Mouse (Mus musculus) limb, embryonic 12.5 days (tissue): ENCODE measurements around the gene Ruvbl2. TPM values are rescaled to one million over a fixed set of nuclear protein-coding genes. Genes with fewer than 3 reads are reported as not detected.
"Not testable (repeated sequence)": the region's sequence is repeated elsewhere in the genome, so short reads cannot be mapped to it uniquely, and the experiment has no call there.

Source experiments
- ATAC-seq: fragments of 200-750 bp; cut with Nextera tagmentation; 2 replicates; pipeline ENCODE4 v1.8.0; 2017; ENCODE audit warnings: low read depth, moderate TSS enrichment; ENCODE audit not compliant: insufficient number of reproducible peaks, insufficient read depth, low FRiP score, low TSS enrichment
- H3K27ac ChIP-seq: fragments of 300-500 bp; sonication (generic); 2 replicates; pipeline ENCODE4 v1.5.1; 2016; ENCODE audit warnings: mild to moderate bottlenecking, moderate library complexity
- H3K27me3 ChIP-seq: fragments of 300-500 bp; sonication (generic); 2 replicates; pipeline ENCODE4 v1.6.1; 2016; ENCODE audit warnings: mild to moderate bottlenecking, moderate library complexity
- H3K36me3 ChIP-seq: fragments of 300-500 bp; sonication (generic); 2 replicates; pipeline ENCODE4 v1.6.1; 2016; ENCODE audit warnings: mild to moderate bottlenecking, moderate library complexity
- H3K4me1 ChIP-seq: fragments of 300-500 bp; sonication (generic); replicated peaks from 2 replicates; pipeline ENCODE4 v1.6.1; 2016
- H3K4me2 ChIP-seq: fragments of 300-500 bp; sonication (generic); 2 replicates; pipeline ENCODE4 v1.6.1; 2016; ENCODE audit warnings: mild to moderate bottlenecking, moderate library complexity
- H3K4me3 ChIP-seq: fragments of 300-500 bp; sonication (generic); replicated peaks from 2 replicates; pipeline ENCODE4 v1.5.1; 2016; ENCODE audit warnings: mild to moderate bottlenecking
- H3K9ac ChIP-seq: fragments of 300-500 bp; sonication (generic); replicated peaks from 2 replicates; pipeline ENCODE4 v1.6.1; 2016; ENCODE audit warnings: mild to moderate bottlenecking, moderate library complexity
- H3K9me3 ChIP-seq: fragments of 300-500 bp; sonication (generic); 2 replicates; pipeline ENCODE4 v1.6.1; 2016; ENCODE audit warnings: mild to moderate bottlenecking, moderate library complexity
- WGBS: fragments of 180-500 bp; shearing (Covaris S2); methylation state at CpG from one replicate; pipeline ENCODE4 v1.1.7; 2016; 5-methylcytosine and 5-hydroxymethylcytosine counted together
- microRNA-seq: library from miRNA; unstranded; fragments of <30 nt; microRNA quantifications from one replicate; pipeline ENCODE4, GENCODE M21; 2017
- polyA plus RNA-seq: library from polyadenylated mRNA; unstranded; fragments of >200 nt; fragmentation: Nextera tagmentation; extraction: Ambion mirVana; gene quantifications from 2 replicates; pipeline ENCODE4 v1.2.1, GENCODE M21; 2016

The Ruvbl2 gene
- polyA plus RNA-seq, 1 experiment from 2014 or later = 156 TPM

DNA sequence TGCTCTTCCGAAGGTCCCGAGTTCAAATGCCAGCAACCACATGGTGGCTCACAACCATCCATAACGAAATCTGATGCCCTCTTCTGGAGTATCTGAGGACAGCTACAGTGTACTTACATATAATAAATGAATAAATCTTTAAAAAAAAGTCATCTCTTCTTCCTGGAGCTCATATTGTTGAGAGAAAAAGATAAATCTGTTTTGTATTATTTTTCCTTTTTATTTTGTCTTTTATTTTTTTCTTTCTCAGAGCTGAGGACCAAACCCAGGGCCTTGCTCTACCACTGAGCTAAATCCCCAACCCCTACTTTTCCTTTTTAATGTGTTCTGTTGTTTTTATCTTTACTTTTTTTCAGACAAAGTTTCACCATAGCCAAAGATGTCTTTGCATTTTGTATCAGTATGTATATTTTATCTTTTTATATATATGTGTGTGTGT lies 41.5 kb downstream of the Ruvbl2 start:
- Histone ChIP-seq H3K27ac (peak overlapping the region; percentile 81), H3K4me1 (peaks cover 16% of the 10 kb centered on the region), H3K4me2 (peak overlapping the region; percentile 57), H3K36me3 (peaks cover 26% of the 10 kb centered on the region), H3K4me3 (peak overlapping the region; percentile 86)
- not testable (repeated sequence) for ATAC-seq, H3K9me3 ChIP-seq, H3K27me3 ChIP-seq, H3K9ac ChIP-seq
- 8% methylated on average over 3 of the region's 3 CpGs for WGBS

DNA sequence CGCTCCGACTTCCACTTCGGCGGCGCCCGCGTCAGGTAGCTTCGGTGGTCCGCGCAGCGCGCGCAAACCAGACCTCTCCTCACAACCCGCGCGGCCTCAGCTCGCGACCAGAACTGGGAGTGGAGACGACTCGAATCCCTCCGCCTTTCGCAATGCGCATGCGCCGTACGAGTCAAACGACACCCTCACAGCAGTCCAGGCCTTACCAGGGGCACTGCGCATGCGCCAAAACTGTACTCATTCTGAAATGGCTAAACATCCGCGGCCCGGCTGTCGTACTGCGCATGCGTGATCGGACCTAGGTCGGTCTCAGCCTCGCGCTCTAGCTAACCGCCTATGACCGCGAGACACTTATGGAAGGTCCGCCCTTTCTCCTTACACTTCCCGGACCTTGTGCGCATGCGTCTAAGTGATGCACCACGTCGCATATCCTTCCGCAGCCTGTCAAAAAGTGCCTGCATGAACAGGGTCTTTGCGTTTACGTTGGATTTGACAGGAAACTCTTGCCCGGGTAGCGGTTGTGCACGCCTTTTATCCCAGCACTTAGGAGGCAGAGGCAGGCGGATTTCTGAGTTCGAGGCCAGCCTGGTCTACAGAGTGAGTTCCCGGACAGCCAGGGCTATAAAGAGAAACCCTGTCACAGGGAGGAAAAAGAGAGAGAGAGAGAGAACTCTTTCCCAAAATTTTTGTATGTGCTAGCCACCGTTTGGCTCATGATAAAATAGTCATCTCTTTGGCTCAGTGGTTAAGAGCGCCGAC lies 42.1 kb downstream of the Ruvbl2 start, which contains the start of gene Snrnp70:
Snrnp70 (minus strand) TSS at position 165 of the 759 bp plus-strand sequence.
- H3K4me1 ChIP-seq = peaks cover 16% of the 10 kb centered on the region
- H3K9me3 ChIP-seq = no peaks in the 10 kb centered on the region
- H3K9ac ChIP-seq = peak within 1 kb of the TSS; percentile 96
- H3K27me3 ChIP-seq = no peaks in the 10 kb centered on the region
- H3K27ac ChIP-seq = peak within 1 kb of the TSS; percentile 100
- peaks cover 31% of the 10 kb centered on the region for H3K36me3 ChIP-seq
- peak within 1 kb of the TSS; percentile 98 for H3K4me2 ChIP-seq
- peak within 1 kb of the TSS; percentile 86 for H3K4me3 ChIP-seq
- ATAC-seq = peak; percentile 96
- under 1% methylated on average over 60 of the region's 60 CpGs for WGBS

DNA sequence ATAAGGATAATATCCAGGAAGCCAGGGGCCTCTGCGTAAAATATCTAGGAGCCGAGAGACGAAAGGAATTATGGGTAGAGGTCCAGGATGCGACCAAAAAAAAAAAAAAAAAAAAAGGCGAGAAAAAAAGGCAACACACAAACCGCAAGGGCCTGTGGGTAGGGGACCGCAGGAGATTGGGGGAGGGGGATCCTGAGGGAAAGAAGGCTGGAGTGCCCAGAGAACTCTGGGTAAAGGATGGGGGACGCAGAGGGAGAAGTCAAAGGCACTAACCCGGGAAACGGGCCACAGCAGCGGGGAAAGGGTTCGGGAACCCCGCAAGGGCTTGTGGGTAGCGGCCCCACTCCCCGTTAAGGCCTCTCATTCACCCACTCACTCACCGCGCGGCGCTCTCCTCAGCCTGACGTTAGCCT lies 42.8 kb downstream of the Ruvbl2 start:
- Histone ChIP-seq H3K9ac (peak overlapping the region; percentile 96), H3K27me3 (no peaks in the 10 kb centered on the region)
- WGBS = under 1% methylated on average over 20 of the region's 20 CpGs

DNA sequence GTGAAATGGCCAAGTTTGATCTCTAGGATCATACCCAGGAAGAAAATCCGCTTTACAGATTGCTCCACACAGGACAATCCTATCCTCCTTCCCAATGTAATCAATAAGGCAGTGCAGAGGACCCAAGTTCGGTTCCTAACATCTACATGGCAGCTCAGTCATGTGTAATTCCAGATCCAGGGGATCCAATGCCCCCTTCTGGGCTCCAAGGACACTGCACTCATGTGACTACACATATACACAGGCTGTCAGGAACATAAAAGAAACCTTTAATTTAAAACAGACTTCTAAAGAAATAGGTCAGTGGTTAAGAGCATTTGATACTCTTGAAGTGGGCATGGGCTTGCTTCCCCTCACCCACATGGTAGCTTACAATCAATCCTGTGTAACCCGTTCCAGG lies 51.8 kb downstream of the Ruvbl2 start:
- Histone ChIP-seq H3K36me3 (peaks cover 99% of the 10 kb centered on the region), H3K27me3 (no peaks in the 10 kb centered on the region), H3K4me1 (no peaks in the 10 kb centered on the region), H3K4me3 (no peak overlapping the region), H3K27ac (no peak overlapping the region), H3K4me2 (no peak overlapping the region), H3K9ac (no peak overlapping the region), H3K9me3 (no peaks in the 10 kb centered on the region)
- 82% methylated on average over 3 of the region's 3 CpGs for WGBS
- ATAC-seq = no peak

More for the DNA sequence above, 42.8 kb downstream of the Ruvbl2 start:
- H3K27ac ChIP-seq = peak overlapping the region; percentile 100
- peak overlapping the region; percentile 86 for H3K4me3 ChIP-seq
- H3K4me2 ChIP-seq = peak overlapping the region; percentile 98
- peaks cover 37% of the 10 kb centered on the region for H3K36me3 ChIP-seq
- peaks cover 16% of the 10 kb centered on the region for H3K4me1 ChIP-seq
- ATAC-seq = peak; percentile 67
- no peaks in the 10 kb centered on the region for H3K9me3 ChIP-seq

DNA sequence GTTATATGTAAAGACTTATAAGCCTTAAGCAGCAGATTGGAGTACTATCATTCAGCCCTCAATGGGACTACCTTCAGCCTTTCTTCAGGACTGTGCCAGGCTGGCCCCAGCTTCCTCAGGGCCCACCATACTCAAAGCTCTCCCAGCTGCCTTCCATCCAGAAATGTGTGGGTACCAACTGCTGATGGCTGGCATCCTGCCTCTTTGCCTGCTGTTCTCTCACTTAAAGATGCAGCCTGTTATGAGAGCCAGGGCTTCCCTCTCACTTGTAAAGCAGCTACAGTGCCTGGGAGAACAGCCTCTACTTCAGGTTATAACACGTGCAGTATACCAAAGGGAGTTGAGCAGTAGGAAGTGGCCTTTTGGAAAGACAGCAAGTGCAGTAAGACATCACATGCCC lies 61.8 kb downstream of the Ruvbl2 start:
- Histone ChIP-seq H3K36me3 (peaks cover 87% of the 10 kb centered on the region), H3K4me3 (no peak overlapping the region)
- WGBS = 79% methylated on average over 1 of the region's 1 CpGs

DNA sequence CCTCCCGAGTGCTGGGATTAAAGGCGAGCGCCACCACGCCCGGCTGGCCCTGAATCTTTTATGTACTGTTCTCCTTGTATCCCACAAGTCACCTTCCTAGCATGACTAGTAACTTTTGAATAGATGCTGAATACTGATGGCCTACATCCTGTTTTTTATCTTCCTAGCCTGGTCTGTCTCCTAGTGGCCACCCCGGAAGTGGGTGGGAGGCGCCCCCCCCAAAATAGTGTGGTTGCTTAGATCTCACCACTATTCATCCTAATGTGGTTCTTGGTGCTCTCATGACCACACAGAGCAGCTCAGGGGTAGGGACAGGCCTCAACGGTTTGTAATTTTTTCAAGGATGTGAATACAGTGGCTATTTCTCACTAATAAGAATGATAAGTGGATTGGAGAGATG lies 63.3 kb downstream of the Ruvbl2 start:
- Histone ChIP-seq H3K36me3 (peaks cover 73% of the 10 kb centered on the region), H3K4me1 (peaks cover 12% of the 10 kb centered on the region), H3K4me2 (no peak overlapping the region), H3K4me3 (no peak overlapping the region), H3K9ac (no peak overlapping the region), H3K9me3 (no peaks in the 10 kb centered on the region), H3K27ac (no peak overlapping the region), H3K27me3 (peaks cover 12% of the 10 kb centered on the region)
- ATAC-seq = no peak
- 95% methylated on average over 8 of the region's 8 CpGs for WGBS

More for the DNA sequence above, 61.8 kb downstream of the Ruvbl2 start:
- ATAC-seq = no peak
- no peaks in the 10 kb centered on the region for H3K27me3 ChIP-seq
- H3K9me3 ChIP-seq = no peaks in the 10 kb centered on the region
- H3K9ac ChIP-seq = no peak overlapping the region
- H3K4me2 ChIP-seq = no peak overlapping the region
- peaks cover under 1% of the 10 kb centered on the region; the same call in 1 of the 2 replicates for H3K4me1 ChIP-seq
- H3K27ac ChIP-seq = no peak overlapping the region

DNA sequence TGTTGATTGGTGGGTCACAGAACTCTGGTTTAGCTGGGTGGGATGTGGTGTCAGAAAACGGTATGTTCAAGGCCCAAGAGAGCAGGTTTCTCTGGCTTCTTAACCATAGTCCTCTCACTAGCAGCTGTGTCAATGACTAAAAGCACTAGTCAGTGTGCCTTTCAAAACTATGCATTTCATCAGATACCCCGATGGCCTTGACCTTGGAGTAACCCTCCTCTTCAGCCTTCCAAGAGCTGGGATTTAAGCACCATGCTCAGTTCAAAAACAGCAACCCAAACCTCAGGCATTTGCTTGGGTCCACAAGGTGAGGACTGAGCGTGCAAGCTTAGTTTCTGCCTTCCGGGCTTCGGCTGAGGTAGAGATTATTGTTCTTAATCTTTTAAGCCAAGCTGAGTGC lies 65.5 kb downstream of the Ruvbl2 start:
- ATAC-seq = no peak
- peaks cover 31% of the 10 kb centered on the region for H3K27me3 ChIP-seq
- H3K4me1 ChIP-seq = peaks cover 18% of the 10 kb centered on the region
- no peaks in the 10 kb centered on the region for H3K9me3 ChIP-seq
- H3K27ac ChIP-seq = no peak overlapping the region
- H3K9ac ChIP-seq = no peak overlapping the region
- WGBS = 84% methylated on average over 5 of the region's 5 CpGs
- no peak overlapping the region for H3K4me2 ChIP-seq
- no peak overlapping the region for H3K4me3 ChIP-seq
- peaks cover 51% of the 10 kb centered on the region for H3K36me3 ChIP-seq

Small RNAs within 50 kb of the gene (microRNA-seq; reads per million reads assigned to microRNA genes)
- not detected for gene Gm22133

Other genes with a start within 250 kb of the Ruvbl2 start
- 1.0 and 1.7 TPM in 2 replicates for gene Ccdc155, start 233.2 kb downstream of the Ruvbl2 start, polyA plus RNA-seq
- gene Dkkl1, start 225.9 kb downstream of the Ruvbl2 start, polyA plus RNA-seq = 0.80 and 1.2 TPM in 2 replicates
- 316 and 326 TPM in 2 replicates for gene Tead2, start 222.3 kb downstream of the Ruvbl2 start, polyA plus RNA-seq
- gene Cd37, start 199.0 kb downstream of the Ruvbl2 start, polyA plus RNA-seq = 1.6 TPM in 2 replicates
- 0.18 and 0.42 TPM in 2 replicates for gene Slc6a16, start 197.0 kb downstream of the Ruvbl2 start, polyA plus RNA-seq
- gene Slc6a21, start 160.6 kb downstream of the Ruvbl2 start, polyA plus RNA-seq = not detected in 2 replicates
- gene Trpm4, start 104.3 kb downstream of the Ruvbl2 start, polyA plus RNA-seq = 14.0 and 16.1 TPM in 2 replicates
- 1.8 and 1.9 TPM in 2 replicates for gene Hrc, start 102.8 kb downstream of the Ruvbl2 start, polyA plus RNA-seq
- 6.4 and 8.4 TPM in 2 replicates for gene Ppfia3, start 71.1 kb downstream of the Ruvbl2 start, polyA plus RNA-seq
- gene Lin7b, start 67.5 kb downstream of the Ruvbl2 start, polyA plus RNA-seq = 1.4 and 1.8 TPM in 2 replicates
- 341 and 347 TPM in 2 replicates for gene Snrnp70, start 42.4 kb downstream of the Ruvbl2 start, polyA plus RNA-seq
- gene Kcna7, start 32.4 kb downstream of the Ruvbl2 start, polyA plus RNA-seq = 0.13 and 0.18 TPM in 2 replicates
- 3.9 and 5.6 TPM in 2 replicates for gene Ntf5, start 24.4 kb downstream of the Ruvbl2 start, polyA plus RNA-seq
- 0.33 TPM in 1 of 2 replicates, not detected in the other for gene Lhb, start 17.3 kb downstream of the Ruvbl2 start, polyA plus RNA-seq
- 45.2 and 46.2 TPM in 2 replicates for gene Gys1, start 3.3 kb downstream of the Ruvbl2 start, polyA plus RNA-seq
- gene Ftl1, start 21.8 kb upstream of the Ruvbl2 start, polyA plus RNA-seq = 4,887 and 4,953 TPM in 2 replicates
- 224 and 230 TPM in 2 replicates for gene Bax, start 28.8 kb upstream of the Ruvbl2 start, polyA plus RNA-seq
- 1.4 TPM in 2 replicates for gene Tulp2, start 43.8 kb upstream of the Ruvbl2 start, polyA plus RNA-seq
- gene Gm45808, start 48.7 kb upstream of the Ruvbl2 start, polyA plus RNA-seq = not detected in 2 replicates
- 3.2 and 3.3 TPM in 2 replicates for gene Dhdh, start 50.7 kb upstream of the Ruvbl2 start, polyA plus RNA-seq
- gene Nucb1, start 72.3 kb upstream of the Ruvbl2 start, polyA plus RNA-seq = 149 and 160 TPM in 2 replicates
- gene Ppp1r15a, start 88.2 kb upstream of the Ruvbl2 start, polyA plus RNA-seq = 26.0 and 27.1 TPM in 2 replicates
- gene Plekha4, start 88.2 kb upstream of the Ruvbl2 start, polyA plus RNA-seq = 1.4 TPM in 2 replicates
- 0.55 and 1.1 TPM in 2 replicates for gene Hsd17b14, start 116.8 kb upstream of the Ruvbl2 start, polyA plus RNA-seq
- gene Bcat2, start 132.1 kb upstream of the Ruvbl2 start, polyA plus RNA-seq = 50.4 and 56.5 TPM in 2 replicates
- not detected in 2 replicates for gene Fgf21, start 177.4 kb upstream of the Ruvbl2 start, polyA plus RNA-seq
- not detected in 2 replicates for gene Fut1, start 179.2 kb upstream of the Ruvbl2 start, polyA plus RNA-seq
- 0.13 and 0.17 TPM in 2 replicates for gene Izumo1, start 183.7 kb upstream of the Ruvbl2 start, polyA plus RNA-seq
- 11.7 and 13.4 TPM in 2 replicates for gene Rasip1, start 189.4 kb upstream of the Ruvbl2 start, polyA plus RNA-seq
- 5.7 and 5.9 TPM in 2 replicates for gene Mamstr, start 201.9 kb upstream of the Ruvbl2 start, polyA plus RNA-seq
- gene Fut2, start 228.3 kb upstream of the Ruvbl2 start, polyA plus RNA-seq = 0.15 TPM in 2 replicates
- 0.13 and 0.23 TPM in 2 replicates for gene Ntn5, start 245.9 kb upstream of the Ruvbl2 start, polyA plus RNA-seq